Mouse (Mus musculus) liver, embryonic 15.5 days (tissue): ENCODE measurements around the gene Lmf1. TPM values are rescaled to one million over a fixed set of nuclear protein-coding genes. Genes with fewer than 3 reads are reported as not detected.

ENCODE experiments used
- ATAC-seq: fragments of 200-750 bp; cut with Nextera tagmentation; 2 replicates; pipeline ENCODE4 v1.8.0; 2017; ENCODE audit warnings: moderate number of reproducible peaks, mild to moderate bottlenecking, moderate library complexity; ENCODE audit not compliant: insufficient read depth
- H3K27ac ChIP-seq: fragments of 300-500 bp; sonication (generic); replicated peaks from 2 replicates; pipeline ENCODE4 v1.5.1; 2015; ENCODE audit warnings: mild to moderate bottlenecking, inconsistent platforms
- H3K27me3 ChIP-seq: fragments of 300-500 bp; sonication (generic); 2 replicates; pipeline ENCODE4 v1.6.1; 2015; ENCODE audit warnings: mild to moderate bottlenecking, inconsistent platforms
- H3K36me3 ChIP-seq: fragments of 300-500 bp; sonication (generic); replicated peaks from 2 replicates; pipeline ENCODE4 v1.6.1; 2015; ENCODE audit warnings: moderate library complexity, mild to moderate bottlenecking, inconsistent platforms
- H3K4me1 ChIP-seq: fragments of 300-500 bp; sonication (generic); replicated peaks from 2 replicates; pipeline ENCODE4 v1.6.1; 2015; ENCODE audit warnings: inconsistent platforms
- H3K4me2 ChIP-seq: fragments of 300-500 bp; sonication (generic); 2 replicates; pipeline ENCODE4 v1.6.1; 2015; ENCODE audit warnings: moderate library complexity, mild to moderate bottlenecking, inconsistent platforms
- H3K4me3 ChIP-seq: fragments of 300-500 bp; sonication (generic); replicated peaks from 2 replicates; pipeline ENCODE4 v1.5.1; 2015; ENCODE audit warnings: mild to moderate bottlenecking, inconsistent platforms
- H3K9ac ChIP-seq: fragments of 300-500 bp; sonication (generic); 2 replicates; pipeline ENCODE4 v1.6.1; 2015; ENCODE audit warnings: moderate library complexity, mild to moderate bottlenecking, inconsistent platforms
- H3K9me3 ChIP-seq: fragments of 300-500 bp; sonication (generic); replicated peaks from 2 replicates; pipeline ENCODE4 v1.6.1; 2016; ENCODE audit warnings: inconsistent platforms
- WGBS: fragments of 180-500 bp; shearing (Covaris S2); methylation state at CpG from one replicate; pipeline ENCODE4 v1.1.7; 2015; ENCODE audit warnings: mixed read lengths; ENCODE audit not compliant: insufficient replicate concordance; 5-methylcytosine and 5-hydroxymethylcytosine counted together
- polyA plus RNA-seq: library from polyadenylated mRNA; unstranded; fragments of >200 nt; fragmentation: Nextera tagmentation; extraction: Ambion mirVana; gene quantifications from 2 replicates; pipeline ENCODE4 v1.2.1, GENCODE M21; 2015

The Lmf1 gene
- polyA plus RNA-seq, 1 experiment from 2014 or later, result 10.1 TPM

DNA sequence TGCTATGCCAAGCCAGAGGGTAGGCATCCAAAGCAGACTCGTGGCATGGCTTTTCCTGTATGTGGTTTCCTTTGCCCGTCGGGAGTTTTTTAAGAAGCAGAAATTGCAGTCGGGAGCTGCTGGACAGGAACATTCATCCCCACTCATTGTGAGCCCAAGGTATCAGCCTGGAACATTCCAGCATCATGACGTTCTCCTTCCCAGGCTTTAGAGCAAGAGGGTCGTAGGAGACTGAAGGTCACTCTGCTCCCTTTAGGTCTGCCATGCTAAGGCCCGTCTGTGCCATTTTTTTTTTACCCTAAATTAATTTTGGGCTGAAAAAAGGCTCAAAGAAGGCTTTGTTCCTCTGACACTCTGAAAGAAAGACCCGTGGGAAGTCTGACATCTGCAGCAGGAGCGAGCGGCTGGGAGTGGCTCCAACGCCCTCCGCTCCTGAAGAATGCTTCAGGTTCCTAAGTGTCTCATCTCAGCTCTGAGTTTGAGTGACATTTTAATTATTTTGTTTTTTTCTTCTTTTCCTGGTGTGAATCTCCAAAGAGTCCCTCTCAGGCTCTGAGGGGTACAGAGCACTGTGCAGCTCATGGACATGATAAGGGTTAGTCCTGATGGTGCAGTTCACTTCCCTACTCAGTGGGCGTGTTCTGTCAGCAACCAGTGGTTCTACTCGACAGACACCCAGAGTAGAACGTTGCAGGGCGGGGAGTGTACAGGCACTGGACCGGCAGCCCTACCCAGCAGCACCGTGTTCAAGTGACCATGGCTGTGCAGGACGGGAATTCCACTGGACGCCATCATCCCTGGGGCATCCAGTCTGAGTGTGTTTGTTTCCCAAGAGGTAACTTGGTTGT lies 47.5 kb downstream of the Lmf1 start:
- WGBS, result 60% methylated on average over 20 of the region's 20 CpGs
- H3K27me3 ChIP-seq, result no peaks in the 10 kb centered on the region
- H3K9me3 ChIP-seq, result no peaks in the 10 kb centered on the region
- no peaks in the 10 kb centered on the region for H3K4me1 ChIP-seq
- ATAC-seq, result no peak
- no peak overlapping the region for H3K4me2 ChIP-seq
- no peak overlapping the region for H3K9ac ChIP-seq
- H3K4me3 ChIP-seq, result no peak overlapping the region
- H3K27ac ChIP-seq, result no peak overlapping the region
- no peaks in the 10 kb centered on the region for H3K36me3 ChIP-seq

DNA sequence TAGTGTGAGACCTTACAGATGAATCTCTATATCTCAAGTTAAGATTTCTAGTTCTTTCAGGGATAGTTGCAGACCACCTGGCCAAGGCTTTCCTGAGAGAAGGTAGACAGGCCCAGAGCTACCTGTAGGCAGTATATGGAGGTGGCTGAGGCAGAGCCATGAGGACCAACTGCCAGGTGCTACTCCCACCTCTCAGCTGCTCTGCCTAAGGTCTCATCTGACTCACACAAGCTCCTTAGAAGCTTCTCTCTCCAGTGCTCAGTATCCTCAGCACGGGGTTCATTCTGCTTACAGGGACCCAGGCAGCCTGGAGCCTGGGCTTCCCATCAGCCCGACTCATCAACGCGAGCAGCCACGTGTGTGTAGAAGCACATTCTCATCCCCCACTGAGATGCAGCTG lies 51.4 kb downstream of the Lmf1 start:
- Histone ChIP-seq H3K4me3 (no peak overlapping the region), H3K4me1 (no peaks in the 10 kb centered on the region), H3K9ac (no peak overlapping the region), H3K27ac (no peak overlapping the region), H3K36me3 (peaks cover 3% of the 10 kb centered on the region; the same call in 1 of the 2 replicates), H3K4me2 (no peak overlapping the region), H3K27me3 (no peaks in the 10 kb centered on the region), H3K9me3 (no peaks in the 10 kb centered on the region)
- WGBS, result 77% methylated on average over 5 of the region's 5 CpGs
- no peak for ATAC-seq

DNA sequence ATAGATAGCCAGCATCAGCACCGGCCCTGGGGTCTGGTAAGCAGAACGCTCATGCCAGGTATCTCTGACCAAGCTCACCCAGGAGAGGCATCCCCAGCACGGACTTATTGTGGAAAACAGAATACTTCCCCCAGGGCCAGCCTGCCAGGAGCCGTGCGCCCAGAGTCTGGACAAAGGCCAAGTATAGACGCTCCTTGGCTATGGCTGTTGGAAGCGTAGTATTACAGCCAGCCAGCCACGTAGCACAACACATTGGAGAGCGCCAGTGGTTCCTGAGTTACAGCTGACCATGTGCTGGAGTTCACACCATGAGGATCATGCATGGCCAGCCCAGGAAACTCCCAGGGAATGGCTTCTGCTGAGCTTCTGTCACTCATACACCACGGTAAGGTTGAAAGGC lies 55.2 kb downstream of the Lmf1 start:
- Histone ChIP-seq H3K9ac (no peak overlapping the region), H3K36me3 (peaks cover 3% of the 10 kb centered on the region; the same call in 1 of the 2 replicates), H3K4me1 (peaks cover 5% of the 10 kb centered on the region; the same call in 1 of the 2 replicates), H3K27ac (no peak overlapping the region), H3K27me3 (no peaks in the 10 kb centered on the region), H3K4me3 (no peak overlapping the region), H3K4me2 (no peak overlapping the region), H3K9me3 (no peaks in the 10 kb centered on the region)
- ATAC-seq, result no peak
- WGBS, result 74% methylated on average over 10 of the region's 10 CpGs

- no peak overlapping the region for H3K4me3 ChIP-seq
- peaks cover 3% of the 10 kb centered on the region; the same call in 1 of the 2 replicates for H3K36me3 ChIP-seq
- no peak overlapping the region for H3K9ac ChIP-seq
- no peak for ATAC-seq
- H3K4me1 ChIP-seq, result peaks cover 5% of the 10 kb centered on the region; the same call in 1 of the 2 replicates
- no peak overlapping the region for H3K4me2 ChIP-seq
- no peaks in the 10 kb centered on the region for H3K9me3 ChIP-seq
- no peaks in the 10 kb centered on the region for H3K27me3 ChIP-seq
- 63% methylated on average over 8 of the region's 8 CpGs for WGBS
- H3K27ac ChIP-seq, result no peak overlapping the region
These were observed 56.5 kb downstream of the Lmf1 start for GRCm38 (mm10) chr17:25635387-25635786.

DNA sequence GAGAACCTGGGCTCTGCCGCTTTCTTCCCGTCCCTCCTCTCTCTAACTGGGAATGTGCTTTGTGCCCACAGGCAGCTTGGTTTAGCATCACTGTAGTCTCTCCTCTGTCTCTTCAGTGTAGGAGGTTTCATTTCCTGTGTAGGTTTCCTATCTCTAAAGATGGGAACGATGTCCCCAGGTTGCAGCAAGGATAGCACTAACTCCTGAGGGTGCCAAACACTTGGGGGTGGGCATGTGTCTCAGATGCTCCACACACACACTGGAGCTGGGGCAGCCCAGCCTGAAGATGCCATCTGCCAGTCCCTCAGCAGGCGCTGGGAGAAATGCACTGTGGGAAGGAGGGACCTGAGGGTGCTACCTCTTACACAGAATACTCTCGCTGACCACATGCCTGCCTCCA lies 56.9 kb downstream of the Lmf1 start:
- Histone ChIP-seq H3K9ac (no peak overlapping the region), H3K4me1 (peaks cover 5% of the 10 kb centered on the region; the same call in 1 of the 2 replicates), H3K27me3 (no peaks in the 10 kb centered on the region), H3K27ac (no peak overlapping the region), H3K4me3 (no peak overlapping the region), H3K9me3 (no peaks in the 10 kb centered on the region), H3K4me2 (no peak overlapping the region), H3K36me3 (peaks cover 3% of the 10 kb centered on the region; the same call in 1 of the 2 replicates)
- 75% methylated on average over 5 of the region's 5 CpGs for WGBS
- ATAC-seq, result no peak

DNA sequence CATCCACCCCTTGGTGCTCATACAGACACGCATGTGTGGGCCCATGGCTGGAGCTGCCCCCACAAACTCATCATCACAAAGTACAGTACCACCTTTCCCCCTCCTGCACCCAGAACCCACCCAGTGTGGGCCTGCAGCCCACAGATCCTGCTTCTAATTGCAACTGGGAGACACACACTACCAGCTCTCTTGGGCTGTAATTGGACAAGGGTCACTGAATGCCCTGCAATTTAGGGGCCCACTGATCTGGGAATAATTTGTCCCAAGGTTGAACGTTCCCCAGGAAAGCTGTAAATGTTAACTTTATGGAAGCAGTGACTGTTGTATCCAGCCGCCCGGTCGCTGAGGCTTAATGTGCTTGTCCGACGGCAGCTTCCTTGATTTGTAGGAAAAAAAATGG lies 59.1 kb downstream of the Lmf1 start:
- Histone ChIP-seq H3K4me1 (peaks cover 5% of the 10 kb centered on the region; the same call in 1 of the 2 replicates), H3K27me3 (no peaks in the 10 kb centered on the region), H3K4me2 (no peak overlapping the region), H3K9ac (no peak overlapping the region), H3K4me3 (no peak overlapping the region), H3K27ac (no peak overlapping the region), H3K9me3 (no peaks in the 10 kb centered on the region), H3K36me3 (no peaks in the 10 kb centered on the region)
- WGBS, result 77% methylated on average over 7 of the region's 7 CpGs
- no peak for ATAC-seq

GRCm38 (mm10) chr17:25638442-25638841 lies 59.6 kb downstream of the Lmf1 start:
- Histone ChIP-seq H3K27me3 (no peaks in the 10 kb centered on the region), H3K9ac (no peak overlapping the region), H3K36me3 (no peaks in the 10 kb centered on the region), H3K4me2 (no peak overlapping the region), H3K4me3 (no peak overlapping the region), H3K27ac (no peak overlapping the region), H3K9me3 (no peaks in the 10 kb centered on the region), H3K4me1 (peaks cover 5% of the 10 kb centered on the region; the same call in 1 of the 2 replicates)
- no peak for ATAC-seq
- WGBS, result 67% methylated on average over 4 of the region's 4 CpGs

- no peaks in the 10 kb centered on the region for H3K9me3 ChIP-seq
- no peak overlapping the region for H3K4me2 ChIP-seq
- no peak overlapping the region for H3K9ac ChIP-seq
- H3K4me3 ChIP-seq, result no peak overlapping the region
- no peaks in the 10 kb centered on the region for H3K27me3 ChIP-seq
- 71% methylated on average over 4 of the region's 4 CpGs for WGBS
- H3K36me3 ChIP-seq, result no peaks in the 10 kb centered on the region
- ATAC-seq, result no peak
- H3K27ac ChIP-seq, result no peak overlapping the region
- peaks cover 5% of the 10 kb centered on the region; the same call in 1 of the 2 replicates for H3K4me1 ChIP-seq
These were observed 62.1 kb downstream of the Lmf1 start for GRCm38 (mm10) chr17:25640956-25641355.

GRCm38 (mm10) chr17:25642032-25642431 lies 63.1 kb downstream of the Lmf1 start:
- Histone ChIP-seq H3K27ac (no peak overlapping the region), H3K9ac (no peak overlapping the region), H3K36me3 (no peaks in the 10 kb centered on the region), H3K9me3 (no peaks in the 10 kb centered on the region), H3K4me3 (no peak overlapping the region), H3K27me3 (no peaks in the 10 kb centered on the region), H3K4me2 (no peak overlapping the region), H3K4me1 (peaks cover 5% of the 10 kb centered on the region; the same call in 1 of the 2 replicates)
- ATAC-seq, result no peak
- WGBS, result 61% methylated on average over 8 of the region's 8 CpGs

GRCm38 (mm10) chr17:25643517-25644294 lies 64.8 kb downstream of the Lmf1 start:
- Histone ChIP-seq H3K4me2 (no peak overlapping the region), H3K27me3 (no peaks in the 10 kb centered on the region), H3K36me3 (no peaks in the 10 kb centered on the region), H3K9me3 (no peaks in the 10 kb centered on the region), H3K9ac (no peak overlapping the region), H3K4me1 (peaks cover 6% of the 10 kb centered on the region; the same call in 1 of the 2 replicates), H3K4me3 (no peak overlapping the region), H3K27ac (no peak overlapping the region)
- ATAC-seq, result no peak
- WGBS, result 71% methylated on average over 13 of the region's 13 CpGs

GRCm38 (mm10) chr17:25644761-25645160 lies 65.9 kb downstream of the Lmf1 start:
- no peak overlapping the region for H3K9ac ChIP-seq
- no peaks in the 10 kb centered on the region for H3K36me3 ChIP-seq
- H3K27me3 ChIP-seq, result no peaks in the 10 kb centered on the region
- no peak overlapping the region for H3K4me2 ChIP-seq
- peaks cover 6% of the 10 kb centered on the region for H3K4me1 ChIP-seq
- WGBS, result 74% methylated on average over 3 of the region's 3 CpGs
- no peak for ATAC-seq
- no peaks in the 10 kb centered on the region for H3K9me3 ChIP-seq
- H3K27ac ChIP-seq, result no peak overlapping the region
- no peak overlapping the region for H3K4me3 ChIP-seq
